Mouse (Mus musculus) stomach, postnatal 0 days (tissue): Measurements from ENCODE around the gene Mtmr3. TPM values are rescaled to one million over a fixed set of nuclear protein-coding genes. Genes with fewer than 3 reads are reported as not detected.
A peak's percentile ranks its signal among the peaks of the same experiment; 100 is the strongest.
"Not testable (repeated sequence)": the region's sequence is repeated elsewhere in the genome, so short reads cannot be mapped to it uniquely, and the experiment has no call there.

ENCODE experiments used
- ATAC-seq: fragments of 200-750 bp; cut with Nextera tagmentation; 2 replicates; pipeline ENCODE4 v1.8.0; 2017; ENCODE audit not compliant: low FRiP score, low TSS enrichment
- DNase-seq: peaks from one replicate; pipeline ENCODE4 v3.0.0-alpha.2; 2016; ENCODE audit warnings: low spot score
- H3K27ac ChIP-seq: fragments of 300-500 bp; sonication (generic); replicated peaks from 2 replicates; pipeline ENCODE4 v1.5.1; 2014; ENCODE audit warnings: mild to moderate bottlenecking, control low read depth
- H3K27me3 ChIP-seq: fragments of 300-500 bp; sonication (generic); 2 replicates; pipeline ENCODE4 v1.6.1; 2014; ENCODE audit warnings: low read length; ENCODE audit not compliant: control insufficient read depth, insufficient read depth
- H3K36me3 ChIP-seq: fragments of 300-500 bp; sonication (generic); 2 replicates; pipeline ENCODE4 v1.6.1; 2014; ENCODE audit warnings: low read length, mixed read lengths; ENCODE audit not compliant: control insufficient read depth, insufficient read depth
- H3K4me1 ChIP-seq: fragments of 300-500 bp; sonication (generic); replicated peaks from 2 replicates; pipeline ENCODE4 v1.6.1; 2014; ENCODE audit warnings: antibody characterized with exemption; ENCODE audit not compliant: control insufficient read depth, insufficient read depth
- H3K4me2 ChIP-seq: fragments of 300-500 bp; sonication (generic); replicated peaks from 2 replicates; pipeline ENCODE4 v1.6.1; 2014; ENCODE audit warnings: low read depth, mild to moderate bottlenecking, control low read depth, moderate library complexity
- H3K4me3 ChIP-seq: fragments of 300-500 bp; sonication (generic); 2 replicates; pipeline ENCODE4 v1.5.1; 2014; ENCODE audit warnings: low read depth, low read length, control low read depth
- H3K9ac ChIP-seq: fragments of 300-500 bp; sonication (generic); 2 replicates; pipeline ENCODE4 v1.6.1; 2014; ENCODE audit warnings: mild to moderate bottlenecking, low read length, control low read depth, mixed read lengths
- H3K9me3 ChIP-seq: fragments of 300-500 bp; sonication (generic); 2 replicates; pipeline ENCODE4 v1.6.1; 2016; ENCODE audit warnings: low read length; ENCODE audit not compliant: control insufficient read depth
- CTCF ChIP-seq: IDR thresholded peaks from 2 replicates; pipeline ENCODE4 v1.5.1; 2016; ENCODE audit warnings: antibody characterized with exemption, low read depth, mild to moderate bottlenecking, moderate library complexity
- EP300 ChIP-seq: optimal IDR thresholded peaks from 2 replicates; pipeline ENCODE3; 2016; ENCODE audit warnings: antibody characterized with exemption
- WGBS: fragments of 180-500 bp; shearing (Covaris S2); extraction: QIAGEN DNeasy Blood & Tissue Kit; methylation state at CpG from one replicate; pipeline ENCODE4 v1.1.7; 2014; 5-methylcytosine and 5-hydroxymethylcytosine counted together
- polyA plus RNA-seq: library from polyadenylated mRNA; unstranded; fragments of >200 nt; fragmentation: Nextera tagmentation; extraction: Ambion mirVana; gene quantifications from 2 replicates; pipeline ENCODE4 v1.2.1, GENCODE M21; 2015

The Mtmr3 gene
- polyA plus RNA-seq, 1 experiment from 2014 or later, result 11.7 TPM

DNA sequence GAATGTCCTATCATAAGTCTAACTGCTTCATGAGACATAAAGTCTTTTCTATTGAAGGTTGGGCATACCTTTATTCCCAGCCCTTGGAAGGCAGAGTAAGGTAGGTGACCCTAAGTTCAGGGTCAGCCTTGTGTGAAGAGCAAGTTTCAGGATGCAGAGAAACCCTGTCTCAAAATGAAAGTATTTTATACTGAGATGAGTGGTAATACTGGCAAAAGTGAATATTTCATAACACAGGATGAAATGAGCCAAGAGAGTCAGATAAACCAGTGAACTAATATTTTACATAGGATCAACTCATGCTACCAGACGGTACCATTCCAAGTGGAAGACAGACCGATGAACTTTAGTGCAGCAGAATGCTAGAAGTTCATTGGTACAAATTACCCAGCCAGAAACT is 3.7 kb upstream of the Mtmr3 start:
- H3K9me3 ChIP-seq, result no peaks in the 10 kb centered on the region
- no peak overlapping the region for H3K27ac ChIP-seq
- ATAC-seq (no peak), DNase-seq (no peak)
- no peak overlapping the region for H3K9ac ChIP-seq
- TF ChIP-seq CTCF, result no peak
- TF ChIP-seq EP300, result no peak
- H3K4me3 ChIP-seq, result no peak overlapping the region
- H3K4me2 ChIP-seq, result no peak overlapping the region
- no peaks in the 10 kb centered on the region for H3K27me3 ChIP-seq
- H3K4me1 ChIP-seq, result peaks cover 3% of the 10 kb centered on the region; the same call in 1 of the 2 replicates
- no peaks in the 10 kb centered on the region for H3K36me3 ChIP-seq
- WGBS, result 72% methylated on average over 2 of the region's 2 CpGs

DNA sequence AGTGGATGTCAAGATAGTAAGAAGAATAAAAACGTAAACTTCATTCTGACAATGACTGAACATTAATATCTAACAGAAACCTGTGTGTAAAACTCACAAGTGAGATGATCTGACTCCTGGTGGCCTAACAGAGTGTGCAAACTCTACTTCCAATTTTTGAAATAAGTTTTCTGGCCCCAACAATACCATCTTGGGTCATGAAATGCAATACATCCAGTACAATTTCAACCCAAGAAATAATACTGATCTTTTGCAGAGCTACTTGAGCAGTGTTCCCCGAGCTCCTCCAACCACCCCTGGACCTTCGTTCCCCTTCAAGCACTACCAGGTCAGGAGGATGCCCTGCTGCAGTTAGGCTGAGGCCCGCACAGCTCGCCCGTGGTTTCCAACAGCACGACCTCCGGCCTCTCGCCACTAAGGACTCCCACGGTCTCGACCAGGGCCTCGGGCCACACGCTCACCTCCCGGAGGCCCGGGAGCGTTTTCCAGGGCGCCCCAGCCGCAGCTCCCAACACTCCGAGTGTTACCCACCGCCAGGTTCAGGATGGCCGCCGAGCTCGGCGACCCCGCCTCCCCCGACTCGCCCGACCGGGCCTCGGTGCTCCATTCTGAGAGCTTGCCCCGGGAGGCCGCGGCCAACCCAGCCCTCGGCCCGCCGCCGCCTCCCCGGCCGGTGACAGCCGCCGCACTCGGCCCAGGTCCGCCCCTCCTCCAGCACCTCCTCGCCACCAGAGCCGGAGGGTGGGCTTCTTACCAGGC is 635 bp downstream of the Mtmr3 start:
- peak overlapping the region; percentile 98 for H3K9ac ChIP-seq

DNA sequence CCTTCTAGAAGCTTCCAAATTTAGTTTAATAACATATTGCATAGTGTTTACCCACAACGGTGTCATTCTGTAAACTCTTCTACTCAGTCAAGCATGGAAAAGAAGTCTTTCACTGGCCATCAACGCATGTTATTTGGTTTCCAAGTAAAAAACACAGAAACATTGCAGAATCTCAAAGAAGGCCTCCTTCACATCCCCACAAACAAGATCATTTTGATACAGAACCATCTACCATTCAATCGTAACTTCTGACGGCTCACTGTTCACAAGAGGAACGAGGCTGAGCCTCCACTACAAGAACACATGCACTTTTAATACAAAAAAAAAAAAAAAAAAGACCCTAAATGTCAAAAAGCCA is 1.2 kb downstream of the Mtmr3 start:
- no peak overlapping the region; the same call in 1 of the 2 replicates for H3K9ac ChIP-seq
- peak overlapping the region; percentile 61 for H3K4me2 ChIP-seq

More for the DNA sequence above, 635 bp downstream of the Mtmr3 start:
- ATAC-seq (peak; percentile 87), DNase-seq (no peak)
- Histone ChIP-seq H3K4me2 (peak overlapping the region; percentile 61), H3K27ac (peak overlapping the region; percentile 96), H3K27me3 (no peaks in the 10 kb centered on the region), H3K4me3 (peak overlapping the region; percentile 100), H3K4me1 (peaks cover 3% of the 10 kb centered on the region; the same call in 1 of the 2 replicates), H3K9me3 (no peaks in the 10 kb centered on the region), H3K36me3 (no peaks in the 10 kb centered on the region)
- under 1% methylated on average over 44 of the region's 45 CpGs for WGBS
- TF ChIP-seq CTCF (peak; percentile 49), EP300 (no peak)

GRCm38 (mm10) chr11:4591811-4592210 is 2.9 kb downstream of the Mtmr3 start:
- ATAC-seq (no peak), DNase-seq (no peak)
- TF ChIP-seq EP300 (no peak), CTCF (no peak)
- Histone ChIP-seq H3K9me3 (no peaks in the 10 kb centered on the region), H3K27ac (no peak overlapping the region), H3K4me2 (no peak overlapping the region), H3K4me3 (no peak overlapping the region), H3K36me3 (no peaks in the 10 kb centered on the region), H3K4me1 (peaks cover 3% of the 10 kb centered on the region; the same call in 1 of the 2 replicates), H3K9ac (no peak overlapping the region), H3K27me3 (no peaks in the 10 kb centered on the region)
- 74% methylated on average over 4 of the region's 4 CpGs for WGBS

More for the DNA sequence above, 1.2 kb downstream of the Mtmr3 start:
- ATAC-seq (no peak), DNase-seq (no peak)
- peaks cover 3% of the 10 kb centered on the region; the same call in 1 of the 2 replicates for H3K4me1 ChIP-seq
- 13% methylated on average over 5 of the region's 5 CpGs for WGBS
- no peak for TF ChIP-seq CTCF
- no peak for TF ChIP-seq EP300
- H3K36me3 ChIP-seq, result no peaks in the 10 kb centered on the region
- H3K9me3 ChIP-seq, result no peaks in the 10 kb centered on the region
- no peak overlapping the region for H3K27ac ChIP-seq
- no peaks in the 10 kb centered on the region for H3K27me3 ChIP-seq
- peak overlapping the region; percentile 100 for H3K4me3 ChIP-seq

DNA sequence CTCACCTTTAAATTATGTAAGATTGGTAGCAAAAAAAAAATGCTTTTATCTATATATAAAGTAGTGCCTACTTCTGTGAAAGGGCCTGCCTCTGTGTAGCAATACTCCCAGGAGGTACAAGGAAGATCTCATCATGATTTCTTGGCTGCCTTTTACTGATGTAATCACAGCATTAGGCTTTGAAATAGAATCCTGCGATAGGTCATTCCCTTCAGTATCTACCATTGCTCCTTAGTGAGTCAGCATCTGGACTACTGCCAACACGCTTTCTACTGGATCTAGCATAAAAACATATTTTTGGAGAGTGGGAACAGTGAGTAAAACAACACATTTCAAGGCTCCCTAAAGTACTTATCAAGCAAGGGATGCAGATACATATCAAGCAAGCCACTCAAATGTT is 16.0 kb downstream of the Mtmr3 start:
- H3K4me3 ChIP-seq, result no peak overlapping the region
- 0 out of 2 replicates have a peak, but pooled peaks cover 2% of the 10 kb centered on the region for H3K4me1 ChIP-seq
- H3K27me3 ChIP-seq, result no peaks in the 10 kb centered on the region
- WGBS, result 26% methylated on average over 2 of the region's 2 CpGs
- H3K27ac ChIP-seq, result no peak overlapping the region
- DNase-seq (peak; percentile 23), ATAC-seq (0 out of 2 replicates have a peak, but pooled peaks have one; percentile 15)
- H3K4me2 ChIP-seq, result no peak overlapping the region
- no peaks in the 10 kb centered on the region for H3K9me3 ChIP-seq
- no peaks in the 10 kb centered on the region for H3K36me3 ChIP-seq
- TF ChIP-seq CTCF, result no peak
- TF ChIP-seq EP300, result no peak
- no peak overlapping the region for H3K9ac ChIP-seq

DNA sequence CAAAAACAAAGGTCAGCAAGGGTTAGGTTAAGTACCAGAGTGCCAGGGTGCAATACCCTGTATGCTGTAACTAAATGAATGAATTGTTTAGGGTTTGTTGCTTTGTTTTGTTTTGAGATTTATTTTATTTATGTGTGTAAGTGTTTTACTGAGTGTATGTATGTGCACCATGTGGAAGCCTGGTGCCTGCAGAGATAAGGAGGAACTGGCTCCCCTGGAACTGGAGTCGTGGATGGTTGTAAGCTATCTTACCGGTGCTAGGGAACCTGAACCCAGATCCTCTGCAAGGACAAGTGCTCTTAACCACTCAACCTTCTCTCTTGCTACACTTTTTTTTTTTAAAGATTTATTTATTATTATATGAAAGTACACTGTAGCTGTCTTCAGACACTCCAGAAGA is 17.6 kb downstream of the Mtmr3 start:
- Histone ChIP-seq H3K4me2 (no peak overlapping the region), H3K27ac (no peak overlapping the region), H3K27me3 (no peaks in the 10 kb centered on the region), H3K36me3 (no peaks in the 10 kb centered on the region), H3K9me3 (no peaks in the 10 kb centered on the region), H3K4me1 (0 out of 2 replicates have a peak, but pooled peaks cover 2% of the 10 kb centered on the region), H3K4me3 (no peak overlapping the region), H3K9ac (no peak overlapping the region)
- DNase-seq (no peak), ATAC-seq (no peak)
- TF ChIP-seq CTCF (no peak), EP300 (no peak)
- WGBS, result 97% methylated on average over 2 of the region's 2 CpGs

DNA sequence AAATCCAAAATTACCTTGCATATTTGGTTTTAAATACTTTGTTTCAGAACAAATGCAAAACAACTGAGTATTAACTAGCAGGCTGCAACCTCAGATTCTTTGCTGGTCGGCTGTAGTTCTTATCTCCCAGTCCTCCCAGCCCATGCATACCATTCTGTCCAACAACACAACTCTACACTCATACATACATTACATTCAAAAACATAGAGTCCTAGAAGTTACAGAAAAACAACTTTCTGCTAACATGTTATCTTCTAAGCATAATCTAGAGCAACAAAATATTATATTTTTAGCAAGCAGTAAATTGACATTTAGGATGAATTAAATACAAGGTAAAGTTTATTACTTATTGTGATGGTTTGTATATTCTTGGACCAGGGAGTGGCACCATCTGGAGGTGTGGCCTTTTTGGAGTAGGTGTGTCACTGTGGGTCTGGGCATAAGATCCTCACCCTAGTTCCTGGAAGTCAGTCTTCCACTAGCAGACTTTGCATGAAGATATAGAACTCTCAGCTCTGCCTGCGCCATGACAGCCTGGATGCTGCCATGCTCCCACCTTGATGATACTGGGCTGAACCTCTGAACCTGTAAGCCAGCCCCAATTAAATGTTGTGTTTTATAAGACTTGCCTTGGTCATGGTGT is 18.5 kb downstream of the Mtmr3 start:
- not testable (repeated sequence) for H3K4me1 ChIP-seq, H3K4me3 ChIP-seq, H3K27me3 ChIP-seq, H3K27ac ChIP-seq, H3K36me3 ChIP-seq, ATAC-seq, H3K9me3 ChIP-seq, DNase-seq, H3K4me2 ChIP-seq, H3K9ac ChIP-seq
- WGBS, result 80% methylated on average over 2 of the region's 2 CpGs
